Mouse (Mus musculus) lung, adult 2 months (tissue): ENCODE measurements at regions not wholly inside any gene's neighbourhood (a gene's known extent, or its start where the extent isn't known, plus 50 kb on each side); places are given as distances from the start of the nearest gene placed in this dataset.

ENCODE experiments used
- CTCF ChIP-seq: fragments of 200-500 bp; IDR thresholded peaks from 2 replicates; pipeline ENCODE4 v1.5.1; 2011; ENCODE audit warnings: mild to moderate bottlenecking, low read length, control low read depth; ENCODE audit not compliant: insufficient read depth
- POLR2A ChIP-seq: fragments of 200-500 bp; IDR thresholded peaks from 2 replicates; pipeline ENCODE4 v1.6.1; 2011; ENCODE audit warnings: low read depth, mild to moderate bottlenecking, control low read depth, low read length, borderline replicate concordance; ENCODE audit errors: extremely low read depth

DNA sequence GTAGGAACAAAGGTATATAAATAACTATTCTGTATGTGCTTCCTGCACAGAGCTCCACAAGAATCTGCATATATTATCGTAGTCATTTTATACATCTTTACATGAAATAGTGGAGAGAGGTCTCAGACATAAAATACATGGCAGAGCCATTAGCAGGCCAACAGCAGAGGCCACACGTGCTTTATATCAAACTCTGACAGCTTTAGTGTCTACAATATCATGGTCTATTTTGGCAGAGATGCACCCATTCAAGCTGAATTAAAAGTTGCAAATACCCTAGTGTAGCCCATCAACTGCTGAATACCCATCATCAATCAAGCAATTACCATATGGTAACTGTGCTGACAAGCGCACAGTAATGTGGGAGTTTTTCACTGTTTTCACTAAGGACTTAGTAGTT is 659.1 kb downstream of the Flrt2 start:
- TF ChIP-seq CTCF (no peak), POLR2A (no peak)
